Mouse (Mus musculus) megakaryocyte, embryonic 14.5 days (primary cell): ENCODE measurements around the gene Atp5b.

Experiments
- FLI1 ChIP-seq: IDR thresholded peaks from 2 replicates; pipeline ENCODE4 v1.6.1; 2012; ENCODE audit warnings: low read length, inconsistent platforms, mixed read lengths
- GATA1 ChIP-seq: IDR thresholded peaks from 3 replicates; pipeline ENCODE4 v1.6.1; 2012; ENCODE audit warnings: mixed read lengths, low read length, inconsistent platforms, borderline replicate concordance

DNA sequence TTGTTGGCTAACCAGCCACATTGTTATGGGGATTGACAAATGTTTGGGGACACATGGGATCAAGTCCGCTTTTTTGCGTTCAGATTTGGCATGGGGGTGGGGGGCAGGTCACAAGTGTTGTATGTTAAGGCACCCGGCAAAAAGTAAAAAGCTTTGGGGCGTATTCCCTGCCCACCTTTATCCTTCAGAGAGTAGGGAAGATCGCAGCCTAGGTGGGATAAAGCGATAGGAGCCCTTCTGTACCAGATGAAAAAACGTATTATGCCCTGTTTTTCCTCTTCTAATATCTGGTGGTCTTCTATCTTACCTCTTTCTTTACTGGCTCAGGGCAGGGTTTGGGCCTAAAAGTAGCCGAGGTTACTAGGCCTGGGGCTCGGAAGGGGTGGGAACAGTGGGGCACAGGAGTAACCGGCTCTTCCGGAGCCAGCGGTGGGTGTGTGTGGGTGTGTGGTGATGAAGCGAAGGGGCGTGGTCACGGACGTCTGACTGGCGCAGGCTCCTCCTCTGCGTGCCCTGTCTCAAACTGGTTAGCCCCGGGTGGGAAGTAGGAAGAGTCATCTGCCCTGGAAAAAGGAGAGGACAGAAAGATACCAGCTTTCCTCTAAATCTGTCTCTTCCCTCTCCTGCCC lies 11.4 kb downstream of the Atp5b start:
- TF ChIP-seq GATA1: no peak
- TF ChIP-seq FLI1: no peak
